Mouse (Mus musculus) hindbrain, embryonic 10.5 days (tissue): ENCODE measurements at regions not wholly inside any gene's neighbourhood (a gene's known extent, or its start where the extent isn't known, plus 50 kb on each side); places are given as distances from the start of the nearest gene placed in this dataset.

Source experiments
- DNase-seq: peaks from one replicate; pipeline ENCODE4 v3.0.0-alpha.2; 2017; ENCODE audit warnings: low spot score
- H3K27ac ChIP-seq: fragments of 300-500 bp; sonication (generic); 2 replicates; pipeline ENCODE4 v1.5.1; 2016; ENCODE audit warnings: mild to moderate bottlenecking, moderate library complexity
- H3K27me3 ChIP-seq: fragments of 300-500 bp; sonication (generic); 2 replicates; pipeline ENCODE4 v1.6.1; 2016; ENCODE audit warnings: mild to moderate bottlenecking; ENCODE audit not compliant: poor library complexity, insufficient read depth, severe bottlenecking
- H3K36me3 ChIP-seq: fragments of 300-500 bp; sonication (generic); 2 replicates; pipeline ENCODE4 v1.6.1; 2016; ENCODE audit warnings: mild to moderate bottlenecking, moderate library complexity
- H3K4me1 ChIP-seq: fragments of 300-500 bp; sonication (generic); replicated peaks from 2 replicates; pipeline ENCODE4 v1.6.1; 2016; ENCODE audit warnings: mild to moderate bottlenecking
- H3K4me3 ChIP-seq: fragments of 300-500 bp; sonication (generic); 2 replicates; pipeline ENCODE4 v1.5.1; 2016; ENCODE audit warnings: mild to moderate bottlenecking, moderate library complexity
- H3K9me3 ChIP-seq: fragments of 300-500 bp; sonication (generic); 2 replicates; pipeline ENCODE4 v1.6.1; 2016; ENCODE audit warnings: mild to moderate bottlenecking, moderate library complexity
- WGBS: fragments of 180-500 bp; shearing (Covaris S2); methylation state at CpG from one replicate; pipeline ENCODE4 v1.1.7; 2016; 5-methylcytosine and 5-hydroxymethylcytosine counted together

GRCm38 (mm10) chr16:76761848-76762247 lies 251.7 kb upstream of the Usp25 start:
- 57% methylated on average over 1 of the region's 1 CpGs for WGBS
- Histone ChIP-seq H3K9me3 (no peaks in the 10 kb centered on the region), H3K27ac (no peak overlapping the region), H3K36me3 (no peaks in the 10 kb centered on the region), H3K4me3 (no peak overlapping the region), H3K4me1 (peaks cover 35% of the 10 kb centered on the region), H3K27me3 (no peaks in the 10 kb centered on the region; the same call in 1 of the 2 replicates)
- no peak for DNase-seq

- WGBS, result 89% methylated on average over 1 of the region's 1 CpGs
- H3K27ac ChIP-seq, result no peak overlapping the region
- DNase-seq, result no peak
These were observed 252.5 kb upstream of the Usp25 start for GRCm38 (mm10) chr16:76761004-76761403.

GRCm38 (mm10) chr16:76754871-76755270 lies 258.6 kb upstream of the Usp25 start:
- H3K27me3 ChIP-seq, result no peaks in the 10 kb centered on the region
- no peaks in the 10 kb centered on the region for H3K4me1 ChIP-seq
- DNase-seq, result no peak
- H3K9me3 ChIP-seq, result no peaks in the 10 kb centered on the region
- no peak overlapping the region for H3K27ac ChIP-seq
- H3K36me3 ChIP-seq, result no peaks in the 10 kb centered on the region
- no peak overlapping the region for H3K4me3 ChIP-seq
- 73% methylated on average over 3 of the region's 3 CpGs for WGBS

More at GRCm38 (mm10) chr16:76761004-76761403, 252.5 kb upstream of the Usp25 start:
- no peaks in the 10 kb centered on the region for H3K9me3 ChIP-seq
- H3K36me3 ChIP-seq, result no peaks in the 10 kb centered on the region
- H3K4me3 ChIP-seq, result no peak overlapping the region
- peaks cover 34% of the 10 kb centered on the region for H3K4me1 ChIP-seq
- H3K27me3 ChIP-seq, result no peaks in the 10 kb centered on the region

DNA sequence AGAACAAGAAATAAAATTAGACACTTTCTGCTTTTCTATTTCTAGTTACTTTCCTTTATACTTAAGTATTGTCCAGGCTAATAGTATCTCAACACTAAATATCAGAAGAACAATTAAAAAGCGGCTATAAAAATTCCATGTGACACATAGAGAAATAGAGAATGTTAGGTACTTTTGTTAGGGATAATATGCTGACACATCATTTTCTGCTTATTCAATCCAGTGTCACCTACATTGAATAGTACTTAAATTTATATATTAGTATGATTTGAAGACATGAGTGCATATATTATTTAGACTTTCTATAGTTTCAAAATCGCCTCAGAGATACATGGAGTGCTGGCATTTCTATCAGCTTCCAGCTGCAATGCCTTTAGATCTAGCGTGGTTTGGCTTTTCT lies 267.1 kb upstream of the Usp25 start:
- Histone ChIP-seq H3K4me1 (peaks cover under 1% of the 10 kb centered on the region), H3K27ac (no peak overlapping the region), H3K9me3 (peaks cover 3% of the 10 kb centered on the region; the same call in 1 of the 2 replicates), H3K36me3 (no peaks in the 10 kb centered on the region), H3K4me3 (no peak overlapping the region), H3K27me3 (no peaks in the 10 kb centered on the region)
- 93% methylated on average over 3 of the region's 3 CpGs for whole genome bisulfite sequencing
- no peak for DNase-seq

GRCm38 (mm10) chr16:76741141-76741540 lies 272.4 kb upstream of the Usp25 start:
- DNase-seq, result no peak
- Histone ChIP-seq H3K27me3 (no peaks in the 10 kb centered on the region), H3K9me3 (no peaks in the 10 kb centered on the region), H3K27ac (no peak overlapping the region), H3K4me3 (no peak overlapping the region), H3K4me1 (peaks cover 10% of the 10 kb centered on the region), H3K36me3 (no peaks in the 10 kb centered on the region)
- WGBS, result 28% methylated on average over 3 of the region's 3 CpGs

GRCm38 (mm10) chr16:76725991-76726390 lies 287.5 kb upstream of the Usp25 start:
- H3K27ac ChIP-seq, result no peak overlapping the region
- no peak for DNase-seq
- H3K36me3 ChIP-seq, result no peaks in the 10 kb centered on the region
- H3K4me1 ChIP-seq, result no peaks in the 10 kb centered on the region
- no peak overlapping the region for H3K4me3 ChIP-seq
- 89% methylated on average over 4 of the region's 4 CpGs for WGBS
- no peaks in the 10 kb centered on the region for H3K27me3 ChIP-seq
- no peaks in the 10 kb centered on the region for H3K9me3 ChIP-seq

DNA sequence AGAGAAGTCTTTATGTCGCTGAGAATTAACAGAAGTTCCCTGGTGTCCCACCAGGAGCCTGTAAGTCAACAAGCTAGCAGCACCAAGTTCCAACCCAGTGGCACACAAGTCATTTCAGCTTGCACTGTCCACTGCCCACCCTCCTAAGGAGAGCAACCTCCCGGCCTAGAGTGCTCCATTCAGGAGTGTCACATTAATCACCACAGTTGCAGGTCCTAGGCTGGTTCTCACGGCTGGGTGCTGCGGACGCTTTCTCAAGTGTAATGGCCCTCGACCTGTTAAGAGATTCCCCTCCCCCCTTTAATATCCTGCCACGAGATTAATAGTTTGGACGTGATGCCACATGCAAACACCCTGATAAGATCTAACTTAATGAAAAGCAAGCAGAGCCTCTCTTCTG lies 288.2 kb upstream of the Usp25 start:
- no peak for DNase-seq
- Histone ChIP-seq H3K36me3 (no peaks in the 10 kb centered on the region), H3K4me3 (no peak overlapping the region), H3K9me3 (no peaks in the 10 kb centered on the region), H3K4me1 (no peaks in the 10 kb centered on the region), H3K27ac (no peak overlapping the region), H3K27me3 (no peaks in the 10 kb centered on the region)
- 68% methylated on average over 8 of the region's 8 CpGs for WGBS

DNA sequence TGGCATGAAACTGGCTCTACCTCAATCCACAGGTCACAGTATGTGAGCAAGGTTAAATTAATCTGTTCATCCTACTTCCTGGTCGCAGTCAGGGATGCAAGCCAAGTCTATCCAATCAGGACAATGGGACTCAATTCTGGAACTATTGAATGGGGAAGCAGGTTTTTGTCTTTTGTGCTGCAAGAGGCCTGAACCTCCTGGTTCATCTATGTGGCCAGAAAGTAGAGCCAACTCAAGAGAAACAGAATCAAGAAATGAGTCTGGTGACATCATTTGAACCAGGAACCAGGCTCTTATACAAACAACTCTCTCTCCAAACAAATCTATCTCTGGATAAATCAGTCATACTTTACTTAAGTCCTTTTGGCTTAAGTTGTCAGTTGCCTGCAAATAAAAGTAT lies 294.7 kb upstream of the Usp25 start:
- Histone ChIP-seq H3K27ac (no peak overlapping the region), H3K27me3 (no peaks in the 10 kb centered on the region)
- 87% methylated on average over 1 of the region's 1 CpGs for WGBS

GRCm38 (mm10) chr16:76718147-76718546 lies 295.4 kb upstream of the Usp25 start:
- Histone ChIP-seq H3K4me3 (no peak overlapping the region), H3K4me1 (no peaks in the 10 kb centered on the region), H3K27me3 (no peaks in the 10 kb centered on the region), H3K9me3 (no peaks in the 10 kb centered on the region), H3K36me3 (no peaks in the 10 kb centered on the region), H3K27ac (no peak overlapping the region)
- DNase-seq, result no peak
- 89% methylated on average over 1 of the region's 1 CpGs for WGBS

More for the DNA sequence above, 294.7 kb upstream of the Usp25 start:
- H3K4me3 ChIP-seq, result no peak overlapping the region
- H3K36me3 ChIP-seq, result no peaks in the 10 kb centered on the region
- DNase-seq, result no peak
- H3K9me3 ChIP-seq, result no peaks in the 10 kb centered on the region
- no peaks in the 10 kb centered on the region for H3K4me1 ChIP-seq

DNA sequence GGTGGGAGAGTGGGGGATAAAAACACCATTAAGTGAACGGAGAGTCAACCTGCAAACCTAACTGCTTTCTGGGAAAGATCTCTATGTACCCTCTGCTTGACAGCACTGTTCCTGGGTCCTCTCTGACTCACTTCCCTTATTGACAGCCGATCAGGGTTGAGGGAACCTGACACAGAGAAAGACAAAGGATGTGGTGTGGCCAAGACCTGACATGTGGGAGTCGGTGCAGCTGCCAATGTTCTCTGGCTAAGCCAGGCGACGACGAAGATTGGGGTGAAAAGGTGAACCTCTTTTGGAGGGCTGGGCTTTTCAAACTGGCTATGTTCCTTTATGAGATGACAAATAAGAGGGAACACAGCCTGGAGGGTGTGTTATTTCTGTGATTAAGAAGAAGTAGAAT lies 318.6 kb upstream of the Usp25 start:
- H3K4me1 ChIP-seq, result peaks cover 4% of the 10 kb centered on the region; the same call in 1 of the 2 replicates
- peak; percentile 16 for DNase-seq
- no peaks in the 10 kb centered on the region for H3K9me3 ChIP-seq
- H3K27me3 ChIP-seq, result no peaks in the 10 kb centered on the region
- H3K4me3 ChIP-seq, result no peak overlapping the region
- WGBS, result 44% methylated on average over 6 of the region's 6 CpGs
- no peaks in the 10 kb centered on the region for H3K36me3 ChIP-seq
- H3K27ac ChIP-seq, result no peak overlapping the region

GRCm38 (mm10) chr16:76687735-76688447 lies 314.3 kb upstream of the Nrip1 start:
- Histone ChIP-seq H3K27ac (no peak overlapping the region), H3K36me3 (no peaks in the 10 kb centered on the region), H3K4me3 (no peak overlapping the region), H3K4me1 (peaks cover 6% of the 10 kb centered on the region; the same call in 1 of the 2 replicates), H3K27me3 (no peaks in the 10 kb centered on the region), H3K9me3 (no peaks in the 10 kb centered on the region)
- 89% methylated on average over 18 of the region's 18 CpGs for WGBS
- no peak for DNase-seq

- H3K27me3 ChIP-seq, result no peaks in the 10 kb centered on the region
- no peaks in the 10 kb centered on the region for H3K9me3 ChIP-seq
- no peaks in the 10 kb centered on the region for H3K36me3 ChIP-seq
- no peak overlapping the region for H3K4me3 ChIP-seq
- peaks cover 6% of the 10 kb centered on the region; the same call in 1 of the 2 replicates for H3K4me1 ChIP-seq
- DNase-seq, result no peak
- H3K27ac ChIP-seq, result no peak overlapping the region
- WGBS, result 34% methylated on average over 8 of the region's 8 CpGs
These were observed 311.9 kb upstream of the Nrip1 start for GRCm38 (mm10) chr16:76685562-76685961.

GRCm38 (mm10) chr16:76680061-76680911 lies 306.7 kb upstream of the Nrip1 start:
- Histone ChIP-seq H3K4me3 (no peak overlapping the region), H3K4me1 (peaks cover under 1% of the 10 kb centered on the region; the same call in 1 of the 2 replicates), H3K27ac (peak overlapping the region; percentile 51; the same call in 1 of the 2 replicates), H3K36me3 (no peaks in the 10 kb centered on the region), H3K27me3 (no peaks in the 10 kb centered on the region), H3K9me3 (peaks cover 10% of the 10 kb centered on the region)
- 71% methylated on average over 19 of the region's 19 CpGs for WGBS
- DNase-seq, result peak; percentile 19
